Mouse (Mus musculus) embryonic facial prominence, embryonic 12.5 days (tissue): ENCODE data around the gene Apba1. TPM values are rescaled to one million over a fixed set of nuclear protein-coding genes. Genes with fewer than 3 reads are reported as not detected.
A peak's percentile ranks its signal among the peaks of the same experiment; 100 is the strongest.

Experiments
- ATAC-seq: fragments of 200-750 bp; cut with Nextera tagmentation; 2 replicates; pipeline ENCODE4 v1.8.0; 2017; ENCODE audit not compliant: insufficient number of reproducible peaks, insufficient read depth, low FRiP score, low TSS enrichment
- H3K27ac ChIP-seq: fragments of 300-500 bp; sonication (generic); 2 replicates; pipeline ENCODE4 v1.5.1; 2016; ENCODE audit warnings: mild to moderate bottlenecking
- H3K27me3 ChIP-seq: fragments of 300-500 bp; sonication (generic); 2 replicates; pipeline ENCODE4 v1.6.1; 2016; ENCODE audit warnings: mild to moderate bottlenecking, moderate library complexity
- H3K36me3 ChIP-seq: fragments of 300-500 bp; sonication (generic); 2 replicates; pipeline ENCODE4 v1.6.1; 2016; ENCODE audit warnings: mild to moderate bottlenecking
- H3K4me1 ChIP-seq: fragments of 300-500 bp; sonication (generic); 2 replicates; pipeline ENCODE4 v1.6.1; 2016
- H3K4me2 ChIP-seq: fragments of 300-500 bp; sonication (generic); replicated peaks from 2 replicates; pipeline ENCODE4 v1.6.1; 2016; ENCODE audit warnings: mild to moderate bottlenecking, moderate library complexity
- H3K4me3 ChIP-seq: fragments of 300-500 bp; sonication (generic); 2 replicates; pipeline ENCODE4 v1.5.1; 2016; ENCODE audit warnings: mild to moderate bottlenecking
- H3K9ac ChIP-seq: fragments of 300-500 bp; sonication (generic); 2 replicates; pipeline ENCODE4 v1.6.1; 2016; ENCODE audit warnings: mild to moderate bottlenecking, moderate library complexity
- H3K9me3 ChIP-seq: fragments of 300-500 bp; sonication (generic); 2 replicates; pipeline ENCODE4 v1.6.1; 2016; ENCODE audit warnings: mild to moderate bottlenecking, moderate library complexity
- WGBS: fragments of 180-500 bp; shearing (Covaris S2); methylation state at CpG from one replicate; pipeline ENCODE4 v1.1.7; 2016; 5-methylcytosine and 5-hydroxymethylcytosine counted together
- polyA plus RNA-seq: library from polyadenylated mRNA; unstranded; fragments of >200 nt; fragmentation: Nextera tagmentation; extraction: Ambion mirVana; gene quantifications from 2 replicates; pipeline ENCODE4 v1.2.1, GENCODE M21; 2016

Apba1 gene
- 0.73 and 0.96 TPM in 2 replicates for polyA plus RNA-seq

DNA sequence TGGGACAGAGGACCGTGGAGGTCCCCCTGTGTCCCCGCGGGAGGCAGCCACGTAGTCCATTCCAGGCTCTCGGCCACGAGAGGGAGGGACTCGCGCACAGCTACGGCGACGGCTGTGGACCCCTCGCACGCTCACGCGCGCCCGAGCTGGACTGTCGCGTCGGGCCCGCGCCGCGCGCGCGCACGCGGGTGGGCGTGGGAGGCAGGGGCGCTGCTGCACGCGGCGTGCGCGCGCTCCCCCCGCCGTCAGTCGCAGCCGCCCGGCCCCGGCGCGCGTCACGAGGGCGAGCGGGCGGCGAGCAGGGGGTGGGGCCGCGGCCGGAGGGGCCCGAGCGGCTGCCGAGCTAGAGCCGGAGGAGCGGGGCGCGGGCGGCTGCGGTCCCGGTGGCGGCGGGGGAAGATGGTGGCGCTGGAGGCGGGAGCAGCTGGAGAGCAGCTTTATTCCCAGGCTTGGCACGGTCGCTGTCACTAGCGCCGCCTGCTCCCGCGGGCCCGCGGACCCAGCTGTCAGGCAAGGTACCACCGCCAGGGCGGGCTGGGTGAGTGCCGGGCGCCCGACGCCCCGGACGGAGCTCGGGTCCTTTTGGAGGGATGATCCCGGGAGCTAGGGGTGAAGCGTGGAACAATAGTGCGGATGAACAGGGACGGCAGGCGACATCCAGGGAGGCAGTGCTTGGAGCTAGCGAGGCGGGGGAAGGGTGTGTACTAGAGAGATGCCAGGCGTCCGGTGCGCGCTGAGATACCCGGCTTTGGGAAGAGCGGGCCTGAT, at the start of gene Apba1:
Apba1 (plus strand) TSS at position 334 of the 768 bp plus-strand sequence.
- under 1% methylated on average over 90 of the region's 98 CpGs for WGBS
- H3K4me3 ChIP-seq, result peak within 1 kb of the TSS; percentile 61
- H3K27me3 ChIP-seq, result peaks cover 23% of the 10 kb centered on the region
- peaks cover 5% of the 10 kb centered on the region; the same call in 1 of the 2 replicates for H3K4me1 ChIP-seq
- H3K27ac ChIP-seq, result peak within 1 kb of the TSS; percentile 65; the same call in 1 of the 2 replicates
- no peaks in the 10 kb centered on the region for H3K9me3 ChIP-seq
- H3K36me3 ChIP-seq, result no peaks in the 10 kb centered on the region
- peak; percentile 74 for ATAC-seq
- peak within 1 kb of the TSS; percentile 87 for H3K4me2 ChIP-seq
- peak within 1 kb of the TSS; percentile 62 for H3K9ac ChIP-seq

DNA sequence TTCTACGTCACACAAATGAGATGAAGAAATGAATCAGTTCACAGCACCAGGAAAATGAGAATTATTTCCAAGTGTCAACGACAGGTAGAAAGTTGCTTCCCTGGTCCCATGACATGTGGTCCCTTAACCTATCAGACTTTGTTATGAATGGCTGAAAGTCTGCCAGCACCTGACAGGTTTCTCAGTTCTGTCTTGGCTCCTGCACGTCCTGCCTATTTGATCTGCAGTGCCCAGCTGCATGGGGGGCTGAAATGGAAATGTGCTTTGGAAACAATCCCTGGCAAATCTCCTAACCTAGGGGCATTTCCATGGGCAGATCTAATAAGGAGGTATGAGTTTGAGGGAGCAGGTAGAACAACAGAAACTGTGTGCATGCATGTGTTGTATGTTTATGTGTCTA, 12.2 kb upstream of the Apba1 start:
- H3K4me3 ChIP-seq, result no peak overlapping the region
- WGBS, result 77% methylated on average over 3 of the region's 3 CpGs
- H3K4me2 ChIP-seq, result no peak overlapping the region
- no peak overlapping the region for H3K27ac ChIP-seq
- H3K9ac ChIP-seq, result no peak overlapping the region
- no peaks in the 10 kb centered on the region for H3K36me3 ChIP-seq
- no peaks in the 10 kb centered on the region for H3K9me3 ChIP-seq
- no peak for ATAC-seq
- H3K4me1 ChIP-seq, result no peaks in the 10 kb centered on the region
- H3K27me3 ChIP-seq, result no peaks in the 10 kb centered on the region

DNA sequence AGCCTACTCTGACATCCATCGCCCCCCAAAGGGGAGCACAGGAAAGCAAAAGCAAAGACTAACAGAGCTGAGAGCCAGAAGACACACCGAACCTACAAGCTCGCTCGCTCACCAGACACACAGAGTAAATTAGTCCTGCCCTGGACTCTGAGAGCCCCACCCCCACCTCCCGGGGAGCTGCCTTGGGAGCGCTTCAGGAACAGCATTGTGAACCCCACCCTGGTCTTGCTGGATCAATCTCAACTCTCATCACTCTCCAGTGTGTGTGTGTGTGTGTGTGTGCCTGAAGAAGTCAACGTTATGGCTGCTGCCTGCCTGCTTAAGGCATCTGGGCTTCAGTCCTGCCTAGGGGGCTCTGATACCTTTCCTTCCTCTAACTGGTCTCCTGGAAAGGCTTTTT, 1.7 kb upstream of the Apba1 start:
- peaks cover 5% of the 10 kb centered on the region; the same call in 1 of the 2 replicates for H3K4me1 ChIP-seq
- WGBS, result 8% methylated on average over 7 of the region's 7 CpGs
- peak overlapping the region; percentile 14 for H3K4me2 ChIP-seq
- no peak for ATAC-seq
- H3K4me3 ChIP-seq, result no peak overlapping the region
- no peaks in the 10 kb centered on the region for H3K36me3 ChIP-seq
- H3K9ac ChIP-seq, result no peak overlapping the region
- peaks cover 23% of the 10 kb centered on the region for H3K27me3 ChIP-seq
- H3K27ac ChIP-seq, result no peak overlapping the region
- no peaks in the 10 kb centered on the region for H3K9me3 ChIP-seq

DNA sequence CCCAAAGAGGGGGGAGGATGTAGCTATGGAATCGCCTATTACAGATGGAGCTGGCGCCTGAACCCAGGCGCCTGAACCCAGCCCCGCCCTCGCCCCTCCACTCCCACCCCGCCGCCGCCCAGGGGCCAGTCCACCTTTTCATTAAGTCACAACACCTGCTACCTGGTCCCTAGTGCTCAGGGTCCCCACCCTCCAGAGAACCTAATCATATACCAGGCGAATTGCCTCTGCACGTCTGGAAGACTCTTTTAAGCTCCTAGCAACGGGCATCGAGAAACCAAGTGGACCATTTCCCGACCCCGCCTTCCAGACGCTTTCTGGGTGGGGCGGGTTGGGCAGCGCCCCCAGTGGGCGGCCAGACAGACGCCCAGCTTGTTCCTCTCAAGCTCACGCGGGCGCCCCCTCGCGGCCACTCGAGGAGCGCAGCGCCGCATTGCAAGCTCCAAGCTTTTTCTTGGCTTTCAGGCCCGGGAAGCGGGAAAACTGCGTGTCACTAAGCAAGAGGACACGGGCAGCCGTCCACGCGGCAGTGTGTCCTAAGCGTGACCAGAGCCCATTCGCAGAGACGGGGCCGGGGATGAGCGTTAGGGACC, 630 bp upstream of the Apba1 start:
- H3K4me2 ChIP-seq, result peak overlapping the region; percentile 87
- peak overlapping the region; percentile 62 for H3K9ac ChIP-seq
- WGBS, result under 1% methylated on average over 40 of the region's 40 CpGs
- peak overlapping the region; percentile 65; the same call in 1 of the 2 replicates for H3K27ac ChIP-seq
- H3K4me1 ChIP-seq, result peaks cover 5% of the 10 kb centered on the region; the same call in 1 of the 2 replicates
- peaks cover 23% of the 10 kb centered on the region for H3K27me3 ChIP-seq
- peak overlapping the region; percentile 61 for H3K4me3 ChIP-seq
- no peaks in the 10 kb centered on the region for H3K36me3 ChIP-seq
- H3K9me3 ChIP-seq, result no peaks in the 10 kb centered on the region
- ATAC-seq, result peak; percentile 80

DNA sequence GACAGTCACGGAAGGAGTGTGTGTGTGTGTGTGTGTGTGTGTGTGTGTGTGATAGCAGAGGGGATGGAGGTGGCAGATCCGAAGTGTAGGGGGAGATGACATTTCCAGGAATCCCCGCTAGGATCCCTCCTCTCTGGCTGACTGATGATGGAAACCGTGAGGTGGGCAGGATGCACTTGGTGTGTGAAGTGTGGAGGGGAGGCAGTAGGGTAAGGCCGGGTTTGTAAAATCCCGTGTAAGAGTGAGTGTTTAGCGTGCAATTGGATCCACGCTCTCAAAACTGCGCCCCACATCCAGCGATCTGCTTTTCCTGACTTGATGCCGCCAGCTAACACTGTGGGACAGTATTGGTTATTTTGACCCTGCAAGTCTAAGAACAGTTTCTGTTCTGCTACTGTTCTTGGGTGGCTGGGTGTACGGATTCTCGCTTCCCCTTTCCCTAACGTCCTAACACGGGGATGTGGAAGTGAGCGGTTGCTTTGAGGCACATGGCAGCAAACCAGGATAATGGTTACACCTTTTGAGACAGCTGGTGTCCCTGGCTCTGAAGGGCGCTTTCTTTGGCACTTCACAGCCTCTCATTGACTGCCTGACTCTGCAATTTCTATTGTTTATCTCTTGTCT, 747 bp downstream of the Apba1 start:
- Histone ChIP-seq H3K4me1 (peaks cover 5% of the 10 kb centered on the region; the same call in 1 of the 2 replicates), H3K4me2 (peak overlapping the region; percentile 87), H3K27me3 (peaks cover 23% of the 10 kb centered on the region), H3K9ac (peak overlapping the region; percentile 62), H3K9me3 (no peaks in the 10 kb centered on the region), H3K27ac (no peak overlapping the region), H3K4me3 (peak overlapping the region; percentile 61), H3K36me3 (no peaks in the 10 kb centered on the region)
- WGBS, result 2% methylated on average over 17 of the region's 17 CpGs
- ATAC-seq, result no peak

DNA sequence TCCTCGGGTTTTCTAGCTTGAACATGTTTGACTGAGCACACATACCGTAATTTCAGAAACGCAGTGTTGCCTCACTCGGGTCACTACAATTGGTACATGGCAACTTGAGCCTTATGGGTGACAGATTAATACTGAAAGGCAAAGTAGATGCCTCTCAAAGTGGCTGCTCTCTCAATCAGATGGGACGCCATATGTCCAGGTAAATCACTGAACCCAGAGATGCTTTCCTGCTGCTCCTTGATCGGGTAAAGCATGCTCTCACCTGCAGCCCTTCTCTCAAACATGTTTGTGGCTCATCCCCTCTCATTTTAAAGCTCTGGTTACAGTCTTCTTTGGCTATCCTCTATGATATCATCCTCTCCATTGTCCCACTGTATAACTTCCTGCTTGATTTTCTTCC, 4.7 kb downstream of the Apba1 start:
- Histone ChIP-seq H3K4me2 (no peak overlapping the region), H3K36me3 (no peaks in the 10 kb centered on the region), H3K4me1 (peaks cover 5% of the 10 kb centered on the region; the same call in 1 of the 2 replicates), H3K4me3 (no peak overlapping the region), H3K27ac (no peak overlapping the region), H3K9ac (no peak overlapping the region), H3K27me3 (peaks cover 23% of the 10 kb centered on the region), H3K9me3 (no peaks in the 10 kb centered on the region)
- ATAC-seq, result no peak
- WGBS, result 84% methylated on average over 6 of the region's 6 CpGs

DNA sequence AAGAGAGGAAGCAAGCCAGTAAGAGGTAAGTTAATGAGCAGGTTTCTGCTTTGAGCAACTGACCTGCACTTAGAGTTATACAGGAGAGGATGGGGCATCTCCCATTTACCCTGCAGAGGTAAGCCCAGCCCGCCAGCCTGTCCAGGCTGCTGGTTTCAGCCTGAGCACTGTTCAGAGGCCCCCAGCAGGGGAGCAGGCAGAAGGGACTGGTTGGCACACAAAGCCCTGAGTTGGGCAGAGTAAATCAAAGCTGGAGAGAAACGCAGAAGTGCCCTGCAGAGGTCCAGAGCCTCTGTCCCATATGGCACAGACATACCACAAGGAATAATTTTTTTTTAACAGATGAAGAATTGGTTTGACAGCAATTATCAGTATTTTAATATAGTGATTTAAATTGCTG, 5.4 kb downstream of the Apba1 start:
- Histone ChIP-seq H3K4me3 (no peak overlapping the region), H3K36me3 (no peaks in the 10 kb centered on the region), H3K4me2 (no peak overlapping the region), H3K27me3 (peaks cover 20% of the 10 kb centered on the region), H3K9me3 (no peaks in the 10 kb centered on the region), H3K4me1 (peaks cover 5% of the 10 kb centered on the region; the same call in 1 of the 2 replicates), H3K27ac (no peak overlapping the region), H3K9ac (no peak overlapping the region)
- 60% methylated on average over 2 of the region's 2 CpGs for WGBS
- no peak for ATAC-seq

DNA sequence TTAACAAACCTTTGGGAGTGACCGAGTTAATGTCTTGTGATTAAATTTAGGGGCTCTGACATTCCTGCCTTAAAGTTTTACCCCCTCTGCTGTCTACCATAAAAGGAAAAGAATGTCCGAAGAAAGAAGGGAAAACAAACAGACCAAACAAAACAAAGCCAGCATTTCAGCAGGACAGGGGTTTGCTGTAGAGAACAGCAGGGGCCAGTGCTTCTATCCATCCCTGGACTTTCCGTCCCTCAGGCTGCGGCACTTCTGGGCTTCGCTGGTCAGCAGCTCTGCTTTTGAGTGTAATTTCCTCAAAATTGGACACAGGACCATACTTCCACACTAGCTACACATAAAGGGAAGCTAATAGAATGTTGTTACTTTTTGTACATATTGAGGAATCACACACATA, 10.2 kb downstream of the Apba1 start:
- Histone ChIP-seq H3K9ac (no peak overlapping the region), H3K27me3 (no peaks in the 10 kb centered on the region), H3K4me1 (no peaks in the 10 kb centered on the region), H3K4me3 (no peak overlapping the region), H3K27ac (no peak overlapping the region), H3K4me2 (no peak overlapping the region), H3K9me3 (no peaks in the 10 kb centered on the region), H3K36me3 (no peaks in the 10 kb centered on the region)
- ATAC-seq, result no peak
- 47% methylated on average over 5 of the region's 5 CpGs for WGBS

DNA sequence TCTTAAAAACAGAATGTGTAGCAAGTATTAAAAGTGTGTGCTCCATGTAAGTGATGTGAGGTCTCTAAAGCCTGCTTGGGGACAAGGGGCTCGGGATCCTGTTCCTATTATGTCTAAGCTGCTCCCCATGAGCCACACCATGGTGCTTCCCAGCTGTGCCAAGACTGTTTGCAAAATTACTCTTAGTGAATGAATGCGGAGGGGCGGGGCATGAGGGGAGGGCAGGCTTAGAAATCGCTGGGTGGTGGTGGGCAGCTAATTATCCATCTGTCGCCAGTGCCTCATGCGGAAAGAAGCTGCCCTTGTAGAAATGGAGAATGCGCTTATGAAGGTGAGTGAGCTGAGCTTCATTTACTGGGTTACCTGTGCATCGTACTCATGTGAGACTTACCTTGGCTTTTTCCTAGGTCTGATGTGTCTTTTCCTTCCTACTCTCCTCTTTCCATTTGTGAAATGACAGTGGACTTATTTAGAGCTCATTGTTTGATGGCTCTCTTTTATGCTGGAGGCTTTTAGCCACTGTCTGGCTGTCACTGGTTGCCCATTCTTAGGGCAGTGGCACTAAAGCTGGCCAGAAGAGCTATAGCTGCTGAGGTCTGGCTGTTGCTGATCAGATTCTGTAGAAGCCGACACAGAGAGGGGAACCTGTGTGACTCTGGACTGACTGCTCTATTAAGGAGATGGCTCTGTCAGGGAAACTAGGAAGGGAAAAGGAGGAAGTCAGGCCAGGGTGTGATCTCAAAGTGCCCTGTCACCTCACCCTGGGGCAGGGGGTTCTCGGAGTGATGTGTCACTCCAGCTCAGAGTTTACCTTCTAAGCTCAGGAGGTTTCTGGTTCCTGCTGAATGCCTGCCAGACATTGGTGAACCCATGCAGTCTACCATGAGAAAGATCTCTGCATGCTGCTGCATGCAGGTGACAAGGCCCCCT, 12.1 kb downstream of the Apba1 start:
- no peak overlapping the region for H3K9ac ChIP-seq
- no peaks in the 10 kb centered on the region for H3K36me3 ChIP-seq
- no peak overlapping the region for H3K27ac ChIP-seq
- no peaks in the 10 kb centered on the region for H3K9me3 ChIP-seq
- no peak overlapping the region for H3K4me2 ChIP-seq
- H3K4me3 ChIP-seq, result no peak overlapping the region
- no peak for ATAC-seq
- no peaks in the 10 kb centered on the region for H3K4me1 ChIP-seq
- no peaks in the 10 kb centered on the region for H3K27me3 ChIP-seq
- 59% methylated on average over 10 of the region's 10 CpGs for WGBS

DNA sequence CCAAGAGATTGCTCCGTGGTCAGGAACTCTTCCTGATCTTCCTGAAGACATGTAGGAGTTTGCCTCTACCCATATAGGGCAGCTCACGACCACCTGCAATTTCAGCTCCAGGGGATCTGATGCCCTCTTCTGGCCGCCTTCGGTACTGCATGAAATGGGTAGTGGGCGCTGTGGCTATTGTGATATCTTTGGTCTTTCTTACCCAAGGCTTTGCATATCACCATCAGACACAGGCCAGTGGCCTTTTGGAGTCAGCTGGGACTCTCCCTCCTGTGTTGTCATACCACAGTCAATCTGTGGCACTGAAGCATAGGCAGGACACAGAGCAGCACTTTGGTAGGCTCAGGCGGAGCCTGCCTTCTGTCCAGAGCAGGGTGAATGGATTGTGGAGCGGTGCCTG, 13.3 kb downstream of the Apba1 start:
- ATAC-seq, result 0 out of 2 replicates have a peak, but pooled peaks have one; percentile 35
- Histone ChIP-seq H3K27me3 (no peaks in the 10 kb centered on the region), H3K36me3 (no peaks in the 10 kb centered on the region), H3K4me2 (no peak overlapping the region), H3K9me3 (no peaks in the 10 kb centered on the region), H3K27ac (no peak overlapping the region), H3K9ac (no peak overlapping the region), H3K4me3 (no peak overlapping the region), H3K4me1 (no peaks in the 10 kb centered on the region)
- WGBS, result 71% methylated on average over 7 of the region's 7 CpGs

DNA sequence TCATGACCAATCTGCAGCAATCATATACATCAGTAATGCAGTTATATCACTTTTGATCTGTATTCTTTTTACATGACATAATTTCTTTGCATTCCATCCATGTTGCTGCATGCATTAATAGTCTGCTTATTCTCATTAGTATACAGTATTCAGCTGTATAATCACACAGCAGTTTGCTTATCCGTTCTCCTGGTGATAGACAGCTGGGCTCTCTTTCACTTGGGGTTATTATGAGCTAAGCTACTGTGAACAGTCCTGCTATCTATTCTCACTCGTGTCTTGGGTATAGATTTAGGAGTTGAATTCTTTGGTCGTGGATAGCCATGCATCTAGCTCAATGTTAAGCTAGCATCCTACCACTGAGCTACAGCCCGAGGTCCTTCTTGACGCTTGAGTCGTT, 16.7 kb downstream of the Apba1 start:
- H3K4me1 ChIP-seq, result no peaks in the 10 kb centered on the region
- ATAC-seq, result no peak
- no peak overlapping the region for H3K9ac ChIP-seq
- no peak overlapping the region for H3K27ac ChIP-seq
- H3K9me3 ChIP-seq, result no peaks in the 10 kb centered on the region
- H3K36me3 ChIP-seq, result no peaks in the 10 kb centered on the region
- H3K4me3 ChIP-seq, result no peak overlapping the region
- H3K4me2 ChIP-seq, result no peak overlapping the region
- no peaks in the 10 kb centered on the region for H3K27me3 ChIP-seq
- 83% methylated on average over 6 of the region's 6 CpGs for WGBS
